Mouse (Mus musculus) cerebellum, adult 2 months (tissue): ENCODE measurements at regions not wholly inside any gene's neighbourhood (a gene's known extent, or its start where the extent isn't known, plus 50 kb on each side); places are given as distances from the start of the nearest gene placed in this dataset.

Experiments
- CTCF ChIP-seq: fragments of 200-500 bp; IDR thresholded peaks from 2 replicates; pipeline ENCODE4 v1.5.1; 2011; ENCODE audit warnings: low read depth, mild to moderate bottlenecking, control low read depth, low read length, moderate library complexity, borderline replicate concordance; ENCODE audit not compliant: insufficient read depth
- POLR2A ChIP-seq: fragments of 200-500 bp; IDR thresholded peaks from 2 replicates; pipeline ENCODE4 v1.6.1; 2011; ENCODE audit warnings: low read length, control low read depth, borderline replicate concordance; ENCODE audit not compliant: insufficient read depth

DNA sequence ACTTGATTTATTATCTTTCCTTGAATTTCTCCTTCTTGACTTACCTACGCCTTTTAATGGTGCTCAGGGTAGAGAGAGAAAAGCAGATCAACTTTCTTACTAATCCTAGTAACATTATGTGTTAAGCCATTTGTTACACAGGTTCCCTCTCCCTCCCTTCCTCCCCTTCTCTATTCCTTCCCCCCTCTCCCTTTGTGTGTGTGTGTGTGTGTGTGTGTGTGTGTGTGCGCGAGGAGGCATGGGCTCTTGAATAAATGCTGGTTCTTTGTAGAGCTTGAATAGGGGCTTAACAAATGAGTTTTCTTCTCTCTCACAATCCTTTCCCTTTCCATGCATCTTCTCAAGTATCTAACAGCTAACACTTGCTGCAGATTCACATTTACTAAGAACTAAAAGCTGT, 160.4 kb upstream of the Meox2 start:
- no peak for TF ChIP-seq POLR2A
- TF ChIP-seq CTCF, result no peak
